Mouse (Mus musculus) right cerebral cortex, postnatal 14 days (tissue): ENCODE data around the gene Nap1l1.
"Not testable (repeated sequence)": the region's sequence is repeated elsewhere in the genome, so short reads cannot be mapped to it uniquely, and the experiment has no call there.

Experiments used
- DNase-seq: peaks from one replicate; pipeline ENCODE4 v3.0.0; 2022

Nap1l1 gene

DNA sequence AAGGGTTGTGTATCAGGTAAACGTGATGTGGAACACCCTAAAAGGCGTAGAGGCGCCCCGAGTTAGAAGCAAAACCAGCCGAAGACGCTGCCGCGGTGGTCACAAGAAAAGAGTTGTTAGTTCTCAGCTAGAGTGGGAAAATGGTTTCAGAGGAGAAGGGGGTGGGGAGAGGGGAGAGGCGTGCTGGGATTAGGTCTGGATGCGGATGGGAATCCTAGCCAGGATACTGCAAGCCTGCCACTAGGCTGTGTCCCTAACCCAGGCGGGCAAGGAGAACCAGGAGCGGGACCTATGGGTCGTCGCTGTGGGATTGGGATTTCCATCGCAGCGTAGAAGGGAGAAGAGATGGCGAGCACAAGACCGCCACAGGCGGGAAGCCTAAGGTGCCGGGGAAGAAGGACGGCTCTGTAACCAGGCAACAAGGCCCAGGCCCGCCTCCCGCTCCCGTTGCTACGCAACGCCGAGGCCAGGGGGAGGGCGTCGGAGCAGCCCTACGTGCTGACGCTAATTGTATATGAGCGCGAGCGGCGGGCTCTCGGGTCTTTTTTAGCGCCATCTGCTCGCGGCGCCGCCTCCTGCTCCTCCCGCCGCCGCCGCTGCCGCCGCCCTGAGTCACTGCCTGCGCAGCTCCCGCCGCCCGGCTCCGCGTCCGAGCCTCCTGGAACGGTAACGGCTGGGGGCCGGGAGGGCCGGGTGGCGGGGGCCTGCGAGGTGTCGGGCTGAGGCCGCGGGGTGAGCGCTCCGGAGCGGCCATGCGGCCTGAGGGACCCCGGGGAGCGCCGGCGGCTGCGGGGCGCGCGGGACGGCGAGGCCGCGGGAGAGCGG, at the start of gene Nap1l1:
TSS of gene Nap1l1 (plus strand) at position 538 of the 825 bp plus-strand sequence.
- peak; percentile 93 for DNase-seq

DNA sequence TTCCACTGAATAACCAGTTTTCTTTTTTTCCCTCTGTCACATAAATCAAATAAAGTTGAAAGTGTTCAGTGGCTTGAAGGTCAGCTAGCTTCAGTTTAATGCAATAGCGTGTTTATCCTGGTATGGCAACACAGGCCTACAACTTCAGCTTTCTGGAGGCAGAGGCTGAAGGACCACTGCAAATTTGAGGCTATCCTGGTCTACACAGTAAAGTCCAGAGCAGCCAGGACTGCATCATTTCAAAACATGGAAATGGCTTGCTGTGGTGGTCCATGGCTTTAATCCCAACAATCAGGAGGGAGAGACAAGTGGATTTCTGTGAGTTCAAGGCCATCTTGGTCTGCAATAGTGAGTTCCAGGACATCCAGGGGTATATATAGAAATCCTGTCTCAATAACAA, 46.5 kb upstream of the Nap1l1 start:
- DNase-seq, result no peak

DNA sequence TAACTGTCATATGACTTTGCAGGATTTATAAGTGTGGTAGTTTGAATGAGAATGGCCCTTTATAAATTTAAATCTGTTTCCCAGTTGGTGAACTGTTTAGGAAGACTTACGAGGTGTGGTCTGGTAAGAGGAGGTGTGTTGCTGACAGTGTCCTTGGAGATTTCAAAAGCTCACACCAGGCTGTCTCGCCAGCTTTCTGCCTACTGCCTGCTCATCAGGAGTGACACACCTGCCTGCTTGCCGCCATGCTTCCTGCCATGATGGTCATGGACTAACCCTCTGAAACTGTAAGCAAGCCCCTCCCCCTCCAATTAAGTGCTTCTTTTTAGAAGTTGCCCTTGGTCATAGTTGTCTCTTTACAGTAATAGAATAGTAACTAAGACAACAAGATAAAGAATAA, 39.5 kb upstream of the Nap1l1 start:
- no peak for DNase-seq

DNA sequence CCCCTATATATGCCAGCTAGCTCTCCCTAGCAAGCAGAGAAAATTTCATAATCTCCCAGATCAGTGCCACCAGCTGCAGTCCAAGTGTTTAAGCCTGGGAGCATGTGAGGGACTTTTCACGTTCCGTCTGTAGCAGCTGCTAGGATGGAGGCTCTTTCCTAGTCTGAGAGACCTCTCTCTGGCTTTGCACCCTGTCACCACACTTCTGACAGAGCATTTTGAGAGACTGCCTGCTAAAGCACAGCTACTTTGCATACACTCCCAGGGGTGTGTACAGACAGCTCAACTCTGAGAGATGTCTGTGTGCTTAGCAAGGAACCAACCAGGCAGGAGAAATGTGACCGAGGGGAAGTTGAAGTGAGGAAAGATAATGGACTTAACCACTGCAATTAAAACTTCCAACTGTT, 32.0 kb upstream of the Nap1l1 start:
- DNase-seq, result no peak

DNA sequence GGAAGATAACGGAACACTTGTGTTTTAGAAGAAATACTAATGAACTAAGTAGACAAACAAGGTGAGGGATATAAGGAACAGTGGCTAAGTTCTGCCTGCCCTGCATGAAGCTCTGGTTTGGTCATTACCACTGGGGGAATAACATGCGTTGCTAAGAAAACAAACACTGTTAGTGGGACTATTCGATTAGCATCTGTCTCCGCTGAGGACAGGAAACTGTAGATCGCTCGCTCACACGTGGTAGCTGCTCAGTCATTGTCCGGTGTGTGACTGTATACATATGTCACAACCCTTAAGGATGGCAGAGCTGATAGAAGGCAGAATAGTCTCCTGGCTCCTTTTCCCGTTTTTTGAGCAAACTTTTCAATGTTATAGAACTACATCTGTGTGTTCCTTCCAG, 28.8 kb upstream of the Nap1l1 start:
- no peak for DNase-seq

DNA sequence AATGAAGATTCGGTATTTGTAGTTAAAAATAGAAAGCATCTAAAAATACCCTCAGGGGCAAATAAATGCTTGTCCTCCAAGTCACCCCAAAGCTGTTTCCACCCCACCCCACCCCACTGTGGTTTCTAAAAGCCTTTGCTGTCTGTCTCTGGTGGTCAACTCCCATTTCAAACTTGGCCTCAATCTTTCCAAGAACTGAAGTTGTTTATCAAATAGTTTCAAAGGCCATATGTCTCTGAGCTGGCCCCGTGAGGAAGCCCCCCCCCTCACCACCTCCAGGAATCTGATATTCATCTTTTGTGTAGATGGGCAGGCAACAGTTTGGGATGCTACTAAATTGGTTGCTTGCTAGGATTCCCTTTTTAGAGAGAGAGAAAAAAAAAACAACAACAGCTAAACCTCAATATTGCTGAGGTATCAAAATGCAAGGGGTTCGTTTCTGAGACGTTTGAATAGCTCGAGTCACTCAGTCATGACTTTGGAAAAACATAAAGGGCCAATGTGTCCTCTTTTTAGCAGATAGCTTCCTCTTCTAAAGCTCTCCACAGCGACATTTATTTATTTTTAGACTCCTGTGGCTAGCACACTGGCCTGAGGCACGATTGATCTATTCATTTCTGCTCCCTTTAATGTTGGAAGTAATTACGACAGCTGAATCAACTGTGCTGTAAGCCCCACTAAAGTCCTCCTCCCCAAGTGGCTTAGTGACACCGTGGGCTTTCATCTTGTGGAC, 26.9 kb upstream of the Nap1l1 start:
- no peak for DNase-seq

DNA sequence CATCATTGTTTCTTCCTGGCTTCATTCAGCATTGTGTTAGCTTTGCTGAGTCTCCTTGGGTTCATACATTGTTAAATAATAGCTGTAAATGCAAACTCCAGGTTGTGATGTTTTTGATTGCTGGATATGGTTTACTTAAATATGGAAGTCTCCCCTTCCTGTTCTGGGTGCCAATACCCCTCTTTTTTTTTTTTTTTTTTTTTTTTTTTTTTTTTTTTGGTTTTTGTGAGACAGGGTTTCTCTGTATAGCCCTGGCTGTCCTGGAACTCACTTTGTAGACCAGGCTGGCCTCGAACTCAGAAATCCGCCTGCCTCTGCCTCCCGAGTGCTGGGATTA, 26.4 kb upstream of the Nap1l1 start:
- not testable (repeated sequence) for DNase-seq

DNA sequence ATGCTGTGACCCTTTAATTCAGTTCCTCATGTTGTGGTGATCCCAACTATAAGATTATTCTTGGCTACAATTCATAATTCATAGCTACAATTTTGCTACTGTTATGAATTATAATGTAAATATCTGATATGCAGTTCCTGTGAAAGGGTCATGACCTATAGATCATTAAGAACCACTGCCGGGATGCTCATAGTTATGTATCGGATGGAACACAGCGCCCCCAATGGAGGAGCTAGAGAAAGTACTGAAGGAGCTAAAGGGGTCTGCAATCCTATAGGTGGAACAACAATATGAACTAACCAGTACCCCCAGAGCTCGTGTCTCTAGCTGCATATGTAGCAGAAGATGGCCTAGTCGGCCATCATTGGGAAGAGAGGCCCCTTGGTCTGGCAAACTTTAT, 23.4 kb upstream of the Nap1l1 start:
- DNase-seq, result not testable (repeated sequence)

DNA sequence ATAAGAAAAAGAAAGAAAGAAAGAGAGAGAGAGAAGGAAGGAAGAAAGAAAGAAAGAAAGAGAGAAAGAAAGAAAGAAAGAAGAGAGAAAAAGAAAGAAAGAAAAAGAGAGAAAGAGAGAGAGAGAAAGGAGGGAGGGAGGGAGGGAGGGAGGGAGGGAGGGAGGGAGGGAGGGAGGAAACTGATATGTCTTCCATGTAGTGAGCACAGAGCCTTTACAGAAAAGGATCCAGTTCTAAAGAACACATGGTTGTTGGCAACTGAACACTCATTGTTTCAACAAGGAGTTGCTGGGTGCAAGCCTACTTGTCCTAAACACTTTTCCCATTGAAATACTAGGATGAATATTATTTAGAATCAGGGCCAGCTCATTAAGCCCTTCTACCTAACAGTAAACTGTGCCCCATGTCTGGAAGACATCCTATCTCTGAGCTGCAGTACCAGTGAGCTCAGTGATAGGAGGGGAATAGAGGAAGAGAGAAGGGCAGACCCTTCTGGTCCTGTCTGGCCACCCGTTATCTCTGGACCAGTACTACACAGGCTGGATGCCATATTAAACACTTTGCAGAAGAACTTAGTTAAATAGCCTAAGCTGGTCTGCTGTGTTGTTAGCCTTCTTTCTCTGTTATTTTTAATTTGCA, 21.2 kb upstream of the Nap1l1 start:
- DNase-seq, result no peak

DNA sequence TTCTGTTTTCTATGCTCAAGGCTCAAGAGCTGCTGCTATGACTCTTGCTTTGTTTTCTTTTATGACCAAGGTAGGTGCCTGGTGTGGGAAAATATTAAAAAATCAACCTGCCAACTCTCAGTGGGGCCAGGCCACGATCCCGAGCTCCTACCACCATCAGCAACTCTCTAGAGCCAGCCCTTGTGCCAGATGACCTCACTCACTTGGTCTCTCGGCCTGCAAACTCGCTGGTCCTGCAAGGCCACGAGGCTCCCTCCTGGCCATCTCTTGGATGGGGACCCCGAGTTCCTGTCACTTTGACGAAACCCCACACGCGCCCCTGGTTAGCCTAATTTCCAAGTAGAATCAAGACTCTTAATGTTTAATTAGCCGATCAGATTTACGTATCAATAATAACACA, 20.6 kb upstream of the Nap1l1 start:
- no peak for DNase-seq

DNA sequence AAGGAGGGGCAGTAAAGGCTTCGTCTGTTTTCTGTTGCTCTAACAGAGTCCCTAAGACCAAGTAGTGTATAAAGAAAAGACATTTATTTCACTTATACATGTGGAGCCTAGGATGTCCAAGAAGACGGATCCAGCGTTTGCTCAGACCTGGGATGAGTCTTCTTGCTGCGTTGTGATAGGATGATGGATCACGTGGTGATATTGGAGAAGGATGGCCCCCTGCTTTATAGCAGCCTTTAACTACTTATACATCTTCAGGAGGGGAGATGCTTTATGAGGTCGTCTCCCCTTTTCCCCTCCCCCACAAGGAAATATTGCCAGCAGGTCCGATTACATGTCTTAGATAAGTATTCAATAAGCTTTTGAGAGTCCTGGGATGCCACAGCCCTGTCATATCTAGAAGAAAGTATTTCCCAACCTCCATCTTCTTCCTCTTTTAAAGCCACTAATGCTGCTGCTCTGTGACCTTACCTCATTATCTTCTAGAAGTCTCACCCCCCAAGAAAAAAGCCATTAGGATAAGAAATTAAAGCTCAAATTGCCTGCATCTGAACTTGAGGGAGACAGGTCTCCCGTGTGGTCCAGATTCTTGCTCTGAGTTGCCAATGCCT, 18.2 kb upstream of the Nap1l1 start:
- DNase-seq, result no peak

DNA sequence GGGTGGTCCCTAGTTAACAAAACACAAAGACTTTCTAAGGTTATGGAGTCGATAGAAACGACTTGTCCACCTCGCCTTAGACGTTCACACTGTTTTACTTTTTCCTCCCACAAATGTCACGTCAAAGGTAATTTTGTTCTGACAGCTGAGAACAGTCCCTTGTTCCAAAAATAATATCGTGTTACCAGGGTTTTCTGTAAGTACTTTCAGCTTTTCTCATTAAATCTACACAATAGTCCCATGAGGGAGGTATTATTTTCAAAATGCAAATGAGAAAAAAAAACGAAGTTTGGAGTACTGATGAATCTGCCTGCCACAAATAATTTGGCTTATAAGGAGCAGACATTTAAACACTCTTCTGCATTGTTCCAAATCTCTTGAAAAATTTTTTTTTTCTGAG, 14.9 kb upstream of the Nap1l1 start:
- no peak for DNase-seq

DNA sequence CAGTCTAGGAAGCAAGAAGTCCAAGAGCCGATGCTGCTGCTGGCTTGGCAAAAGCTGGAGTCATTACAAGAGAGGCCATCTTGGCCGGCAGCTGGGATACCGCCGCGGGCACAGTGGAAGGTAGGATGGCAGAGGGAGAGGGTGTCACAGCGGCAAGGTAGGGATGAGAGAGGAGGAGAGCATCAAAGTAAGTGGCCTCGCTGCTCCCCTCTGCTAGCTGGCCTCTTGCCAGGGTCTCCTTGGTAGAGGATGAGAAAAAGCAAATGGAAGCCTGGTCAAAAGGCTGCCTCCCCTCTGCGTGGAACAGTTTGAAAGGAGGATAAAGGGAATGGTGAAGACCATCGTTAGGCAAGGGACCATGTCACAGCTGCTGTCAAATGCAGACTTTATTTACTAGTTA, 14.0 kb upstream of the Nap1l1 start:
- DNase-seq, result peak; percentile 16

DNA sequence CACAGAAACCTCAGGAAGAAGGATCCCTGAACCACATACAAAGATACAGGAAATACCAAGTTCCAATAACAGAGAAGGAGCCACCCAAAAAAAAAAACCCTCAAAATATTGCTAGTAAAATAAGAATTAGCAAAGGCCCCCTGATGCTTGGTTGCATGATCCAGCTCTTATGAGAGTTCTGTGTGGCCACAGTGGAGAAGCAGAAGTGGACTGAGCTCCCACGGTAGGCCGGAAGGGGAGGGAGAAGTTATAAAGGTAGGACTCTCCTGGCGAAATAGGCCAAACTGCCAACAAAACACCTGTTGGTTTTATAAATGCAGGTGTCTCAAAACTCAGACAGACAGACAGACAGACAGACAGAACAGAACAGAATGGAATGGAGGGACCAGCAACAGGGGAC, 13.1 kb upstream of the Nap1l1 start:
- no peak for DNase-seq

DNA sequence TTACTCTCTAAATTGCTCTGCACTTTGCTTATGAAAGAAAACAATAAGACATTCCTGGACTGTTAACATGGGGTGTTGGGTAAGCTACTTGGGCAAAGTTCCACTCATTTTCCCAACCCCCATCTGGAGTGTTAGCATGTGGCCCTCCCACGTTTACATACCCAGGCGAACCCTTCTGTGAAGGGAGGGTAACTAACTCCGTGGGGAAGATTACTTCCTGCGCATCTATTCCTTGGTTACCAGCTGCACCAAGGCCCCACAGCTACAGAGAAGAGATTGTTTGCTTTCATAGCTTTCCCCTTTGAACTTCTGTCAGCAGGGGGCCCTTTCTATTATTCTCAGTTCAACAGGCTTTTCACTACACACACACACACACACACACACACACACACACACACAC, 12.6 kb upstream of the Nap1l1 start:
- DNase-seq, result no peak

DNA sequence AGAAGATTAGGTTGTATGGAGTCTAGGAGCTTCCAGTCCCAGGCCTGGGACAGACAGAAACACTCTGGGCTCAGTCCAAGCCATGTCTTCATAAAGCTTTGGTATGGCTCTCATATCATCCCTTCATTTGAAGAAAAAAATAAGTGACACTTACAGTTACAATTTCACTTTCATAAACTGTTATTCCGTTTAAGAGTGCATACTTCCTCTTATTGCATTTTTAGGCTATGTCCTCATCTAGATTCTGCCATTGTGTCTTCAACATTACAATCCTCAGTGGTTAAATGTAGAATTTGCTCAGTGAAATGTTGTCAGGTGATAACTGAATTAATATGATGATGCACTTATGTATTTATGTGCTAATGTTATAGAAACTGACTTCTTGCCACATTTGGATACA, 8.2 kb upstream of the Nap1l1 start:
- DNase-seq, result no peak

DNA sequence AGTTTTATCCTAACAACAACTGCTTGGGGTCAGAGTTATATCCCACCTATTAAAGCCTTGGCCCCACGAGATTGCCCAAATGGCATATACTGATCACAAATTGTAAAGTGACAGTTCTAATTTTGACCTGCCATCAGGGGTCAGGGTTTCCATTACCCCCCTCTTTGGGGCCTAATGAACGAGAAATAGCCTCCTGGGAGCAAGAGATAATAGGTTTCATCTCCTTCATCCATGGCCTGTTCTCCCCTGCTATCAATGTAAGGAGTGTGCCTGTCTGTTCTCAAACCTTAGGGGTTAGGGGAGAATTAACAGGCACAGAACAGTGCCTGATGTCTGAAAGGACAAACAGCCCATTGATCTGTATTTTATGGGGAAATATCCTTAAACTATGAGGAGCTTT, 7.6 kb upstream of the Nap1l1 start:
- DNase-seq, result no peak

DNA sequence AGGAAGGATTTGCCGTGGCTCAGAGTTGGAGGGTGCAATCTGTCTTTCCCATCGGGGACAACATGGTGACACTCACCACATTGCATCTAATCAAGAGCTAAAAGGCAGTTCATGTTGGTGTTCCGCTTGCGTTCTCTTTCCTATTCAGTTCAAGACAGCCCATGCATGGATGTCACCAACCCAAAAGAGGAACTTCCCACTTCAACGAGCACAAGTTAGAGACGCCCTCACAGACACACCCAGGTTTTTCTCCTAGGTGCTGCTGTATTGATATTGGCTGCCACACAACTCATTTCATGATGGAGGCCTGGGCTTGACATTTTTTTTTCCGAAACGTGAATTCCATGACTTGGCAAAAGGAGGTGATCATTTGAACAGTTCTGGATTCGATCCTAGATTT, 1.9 kb upstream of the Nap1l1 start:
- no peak for DNase-seq

DNA sequence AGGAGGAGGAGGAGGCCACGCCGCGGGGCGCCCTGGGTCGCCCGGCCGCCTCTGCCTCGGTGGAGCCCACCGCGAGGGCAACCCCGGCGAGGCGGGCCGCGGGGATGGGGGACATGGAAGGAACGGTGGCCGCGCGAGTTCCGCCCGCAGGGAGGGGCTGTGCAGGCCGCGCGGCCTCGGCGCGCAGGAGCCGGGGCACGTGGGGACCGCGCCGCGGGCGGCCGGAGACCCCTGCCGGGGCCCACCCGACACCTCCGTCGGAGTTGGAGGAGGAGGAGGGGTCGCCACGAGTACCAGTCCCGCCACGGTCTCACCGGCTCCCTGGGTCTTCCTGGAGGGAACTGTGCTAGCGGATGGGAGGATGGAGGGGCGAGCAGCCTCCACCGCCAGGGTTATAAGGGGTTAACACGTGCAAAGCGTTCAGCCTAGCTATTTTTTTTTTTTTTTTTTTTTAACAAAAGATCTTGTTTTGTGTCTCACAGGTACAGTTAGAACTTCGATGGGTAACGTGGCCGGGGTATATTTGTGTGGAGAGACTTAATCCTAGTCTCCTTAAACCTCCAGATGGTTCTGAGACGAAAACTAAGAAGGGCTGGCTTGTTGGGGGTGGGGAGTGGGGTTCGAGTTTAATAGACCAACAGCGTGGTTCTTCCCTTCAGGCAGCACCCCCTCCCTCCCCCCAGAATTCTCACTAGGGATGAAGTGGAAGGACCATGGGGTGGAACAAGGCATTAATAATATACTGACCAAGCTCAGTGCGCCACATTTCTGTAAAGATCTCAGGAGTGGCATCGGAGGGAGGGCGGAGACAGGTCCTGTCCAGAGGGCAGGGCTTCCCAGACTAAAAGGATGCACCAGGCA, 718 bp downstream of the Nap1l1 start:
- peak; percentile 48 for DNase-seq

DNA sequence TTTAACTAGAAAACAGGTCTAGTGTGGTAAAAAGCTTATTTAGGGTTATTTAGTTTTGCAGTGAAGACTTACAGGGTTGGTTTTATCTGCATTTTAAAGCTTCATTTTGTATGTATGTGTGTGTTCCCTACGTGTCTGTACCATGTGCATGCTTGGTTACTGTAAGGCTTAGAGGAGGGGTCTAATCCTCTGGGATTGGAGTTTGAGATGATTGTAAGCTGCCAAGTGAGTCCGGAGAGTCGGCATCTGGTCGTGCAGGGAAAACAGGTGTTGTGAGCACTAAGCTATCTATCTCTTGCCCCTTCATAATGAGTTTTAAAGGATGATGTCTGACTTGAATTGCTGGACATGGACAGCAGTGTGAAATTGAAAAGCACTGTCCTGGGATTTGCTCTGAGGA, 3.3 kb downstream of the Nap1l1 start:
- no peak for DNase-seq

DNA sequence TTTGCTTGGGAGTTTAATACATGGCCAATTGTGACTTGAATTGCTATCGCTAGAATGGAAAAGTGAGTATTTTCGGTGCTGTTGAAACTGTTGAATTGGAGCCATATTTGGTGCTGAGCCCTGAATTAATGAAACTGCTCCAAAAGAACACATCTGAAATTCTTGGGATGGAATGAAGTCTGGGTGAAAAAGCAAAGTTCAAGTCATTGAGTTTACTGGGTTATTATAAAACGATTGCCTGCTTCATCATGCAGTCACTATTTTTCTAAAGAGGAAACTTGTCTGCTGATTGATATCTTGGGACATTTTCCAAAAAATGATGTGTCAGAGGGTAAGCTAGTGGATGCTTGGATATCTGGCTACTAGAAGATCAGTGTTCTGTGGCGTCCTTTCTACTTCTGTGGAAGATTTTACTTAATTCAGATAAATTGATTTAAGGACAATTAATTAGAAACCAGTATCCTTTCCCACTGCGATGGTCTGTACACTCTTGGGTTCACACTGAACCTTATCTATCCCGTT, 4.0 kb downstream of the Nap1l1 start:
- no peak for DNase-seq

DNA sequence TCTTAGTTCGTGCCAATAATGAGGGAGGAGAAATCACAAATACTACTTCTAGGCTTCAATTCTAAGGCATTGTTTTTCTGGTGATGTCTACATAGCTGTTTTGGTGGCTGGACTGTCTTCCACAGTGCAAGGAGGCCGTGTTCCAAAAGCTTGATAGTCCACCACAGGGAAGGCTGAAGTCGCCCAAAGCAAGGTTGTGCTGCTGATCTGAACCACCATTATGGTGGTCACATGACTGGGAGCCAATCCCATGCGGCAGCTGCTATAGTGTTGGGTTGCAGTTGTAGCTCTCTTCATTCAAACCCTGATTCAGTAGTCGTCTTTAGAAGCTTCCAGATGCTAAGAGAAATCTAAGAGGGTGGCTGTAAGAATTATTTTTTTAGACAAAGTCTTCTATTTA, 6.6 kb downstream of the Nap1l1 start:
- DNase-seq, result no peak

DNA sequence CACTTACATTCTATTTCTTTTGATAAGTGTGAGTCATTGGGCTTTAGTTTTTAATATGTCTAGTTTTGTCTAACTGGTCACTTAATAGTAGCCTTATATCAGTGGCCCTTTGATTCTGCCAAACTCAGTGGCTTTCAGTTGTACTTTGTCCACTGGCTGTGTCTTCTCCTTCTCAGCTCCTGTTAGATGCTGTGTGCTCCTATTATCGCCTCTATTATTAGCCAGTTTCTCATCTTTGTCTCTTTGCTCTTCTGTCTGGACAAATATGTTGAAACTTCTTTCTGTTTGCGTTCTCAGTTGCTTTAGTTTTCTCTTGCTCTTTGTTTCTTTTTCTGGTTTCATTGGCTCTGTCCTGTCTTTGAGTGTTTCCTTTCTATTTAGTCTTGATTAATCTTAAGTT, 9.6 kb downstream of the Nap1l1 start:
- DNase-seq, result no peak
